Mouse (Mus musculus) erythroblast, embryonic 14.5 days (primary cell): ENCODE data around the gene Prkacb.

Experiments used
- GATA1 ChIP-seq: IDR thresholded peaks from 2 replicates; pipeline ENCODE4 v1.6.1; 2012; ENCODE audit warnings: low read length, inconsistent platforms, mixed read lengths
- TAL1 ChIP-seq: IDR thresholded peaks from 3 replicates; pipeline ENCODE4 v1.6.1; 2012; ENCODE audit warnings: low read length, inconsistent platforms, mixed read lengths

GRCm38 (mm10) chr3:146769940-146770659 lies 42.7 kb downstream of the Prkacb start:
- TF ChIP-seq TAL1 (no peak), GATA1 (no peak)
